Mouse (Mus musculus): ENCODE results near the gene Mrps27. TPM values are rescaled to one million over a fixed set of nuclear protein-coding genes. Genes with fewer than 3 reads are reported as not detected.

The Mrps27 gene
- polyA plus RNA-seq, 1 experiment from 2014 or later = 38.2 TPM

DNA sequence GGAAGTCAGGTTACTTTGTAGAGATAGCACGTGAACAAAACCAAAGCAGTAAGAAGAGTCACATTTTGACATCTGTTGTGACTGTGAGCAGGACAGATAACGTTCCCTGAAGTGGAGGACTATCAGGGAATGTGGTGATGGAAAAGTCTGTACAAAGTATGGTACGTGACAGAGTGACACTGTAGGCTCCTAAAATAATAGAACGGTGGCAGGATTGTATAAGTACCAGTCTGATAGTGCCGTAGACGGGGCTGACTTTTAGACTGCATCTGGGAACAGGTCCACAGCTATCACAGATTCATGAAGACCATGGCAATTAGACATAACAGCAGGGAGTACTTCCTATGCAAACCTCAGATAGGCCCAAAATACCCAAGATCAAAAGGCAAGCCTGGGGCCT, 3.1 kb upstream of the Mrps27 start:
- peaks cover 59% of the 10 kb centered on the region for H3K36me3 ChIP-seq (ENCODE audit: control insufficient read depth, insufficient read depth, low read length)

DNA sequence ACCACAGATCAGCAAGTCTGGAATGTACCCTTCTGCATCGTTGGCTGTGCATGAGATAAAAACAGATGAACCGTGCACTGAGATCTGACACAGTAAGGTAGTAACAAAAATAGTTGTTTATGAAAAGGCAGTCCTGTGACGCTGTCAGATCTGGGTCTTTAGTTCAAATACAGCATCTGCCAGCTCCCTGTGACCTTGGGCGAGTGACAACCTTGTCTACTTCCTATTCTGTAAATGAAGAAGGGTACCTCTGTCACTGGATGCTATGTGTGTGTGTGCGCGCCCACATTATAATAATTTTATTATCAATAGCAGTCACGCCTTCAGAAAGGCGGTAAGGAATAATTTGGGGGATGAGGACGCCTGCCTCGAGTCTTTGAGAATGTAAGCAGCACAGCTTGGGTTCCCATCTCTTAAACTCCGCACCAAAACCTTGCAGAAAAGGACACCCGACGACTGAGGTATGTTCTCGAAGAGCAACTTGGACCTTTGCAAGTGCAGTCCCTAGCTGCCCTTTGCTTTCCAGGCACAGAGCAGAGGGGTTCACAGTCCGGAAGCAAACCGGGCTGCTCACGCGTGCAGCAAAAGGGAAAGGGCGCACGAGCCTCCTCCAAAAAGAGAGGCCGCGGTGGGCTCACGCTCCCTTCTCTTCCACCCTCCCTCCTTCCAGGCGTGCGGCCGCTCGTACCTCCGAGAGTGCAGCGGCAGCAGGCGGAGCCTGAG, 549 bp upstream of the Mrps27 start:
- peak overlapping the region; percentile 77 for H3K9ac ChIP-seq (replicated peaks; ENCODE audit: low read length)
- H3K36me3 ChIP-seq (ENCODE audit: control insufficient read depth, insufficient read depth, low read length) = peaks cover 43% of the 10 kb centered on the region
- H3K4me3 ChIP-seq (replicated peaks; ENCODE audit: low read depth, low read length) = peak overlapping the region; percentile 88
- H3K4me2 ChIP-seq (ENCODE audit: low read length) = peak overlapping the region; percentile 82
- peak overlapping the region; percentile 90 for H3K27ac ChIP-seq (replicated peaks; ENCODE audit: low read depth, low read length)
- DNase-seq = no peak
- 3% methylated on average over 30 of the region's 30 CpGs for WGBS
- peak; percentile 79; the same call in 1 of the 2 replicates for ATAC-seq (ENCODE audit: low FRiP score, low TSS enrichment)
- peaks cover 11% of the 10 kb centered on the region for H3K4me1 ChIP-seq (ENCODE audit: control insufficient read depth, insufficient read depth, low read length)
- H3K27me3 ChIP-seq (ENCODE audit: control insufficient read depth, insufficient read depth, low read length) = no peaks in the 10 kb centered on the region
- H3K9me3 ChIP-seq (ENCODE audit: control insufficient read depth, low read length) = no peaks in the 10 kb centered on the region

More for the DNA sequence above, 3.1 kb upstream of the Mrps27 start:
- H3K4me1 ChIP-seq (ENCODE audit: control insufficient read depth, insufficient read depth, low read length) = peaks cover 11% of the 10 kb centered on the region
- no peaks in the 10 kb centered on the region for H3K9me3 ChIP-seq (ENCODE audit: control insufficient read depth, low read length)
- no peak overlapping the region for H3K4me3 ChIP-seq (replicated peaks; ENCODE audit: low read depth, low read length)
- no peak overlapping the region for H3K27ac ChIP-seq (replicated peaks; ENCODE audit: low read depth, low read length)
- DNase-seq = no peak
- no peak overlapping the region for H3K9ac ChIP-seq (replicated peaks; ENCODE audit: low read length)
- no peaks in the 10 kb centered on the region for H3K27me3 ChIP-seq (ENCODE audit: control insufficient read depth, insufficient read depth, low read length)
- ATAC-seq (ENCODE audit: low FRiP score, low TSS enrichment) = no peak
- H3K4me2 ChIP-seq (ENCODE audit: low read length) = no peak overlapping the region
- WGBS = 97% methylated on average over 6 of the region's 6 CpGs

DNA sequence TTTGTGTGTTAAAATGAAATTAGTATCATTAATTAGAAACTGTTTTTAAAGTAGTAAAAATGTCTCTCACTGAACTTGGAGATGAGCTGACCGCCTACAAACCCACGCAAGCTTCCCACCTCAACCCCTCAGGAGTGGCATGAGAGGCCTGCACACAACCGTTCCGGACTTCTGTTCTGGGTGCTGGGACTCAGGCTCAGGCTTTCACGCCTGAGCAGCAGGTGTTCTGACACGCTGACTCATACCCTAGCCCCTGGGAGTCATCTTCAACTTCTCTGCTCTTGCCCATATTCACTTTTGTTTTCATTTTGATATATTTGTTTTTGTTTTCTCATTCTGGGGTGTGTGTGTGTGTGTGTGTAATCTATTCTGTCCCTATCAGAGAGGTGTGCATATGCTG, 5.4 kb downstream of the Mrps27 start:
- no peak overlapping the region for H3K27ac ChIP-seq (replicated peaks; ENCODE audit: low read depth, low read length)
- H3K4me2 ChIP-seq (ENCODE audit: low read length) = no peak overlapping the region
- peaks cover 10% of the 10 kb centered on the region for H3K4me1 ChIP-seq (ENCODE audit: control insufficient read depth, insufficient read depth, low read length)
- DNase-seq (no peak), ATAC-seq (ENCODE audit: low FRiP score, low TSS enrichment) (no peak)
- WGBS = 93% methylated on average over 6 of the region's 6 CpGs
- H3K27me3 ChIP-seq (ENCODE audit: control insufficient read depth, insufficient read depth, low read length) = no peaks in the 10 kb centered on the region
- H3K9ac ChIP-seq (replicated peaks; ENCODE audit: low read length) = no peak overlapping the region
- H3K36me3 ChIP-seq (ENCODE audit: control insufficient read depth, insufficient read depth, low read length) = peaks cover 23% of the 10 kb centered on the region
- no peak overlapping the region for H3K4me3 ChIP-seq (replicated peaks; ENCODE audit: low read depth, low read length)
- no peaks in the 10 kb centered on the region for H3K9me3 ChIP-seq (ENCODE audit: control insufficient read depth, low read length)

GRCm38 (mm10) chr13:99351186-99351585, 6.6 kb downstream of the Mrps27 start:
- H3K36me3 ChIP-seq (ENCODE audit: control insufficient read depth, insufficient read depth, low read length) = peaks cover 23% of the 10 kb centered on the region
- no peaks in the 10 kb centered on the region for H3K9me3 ChIP-seq (ENCODE audit: control insufficient read depth, low read length)
- no peak overlapping the region for H3K4me3 ChIP-seq (replicated peaks; ENCODE audit: low read depth, low read length)
- H3K27me3 ChIP-seq (ENCODE audit: control insufficient read depth, insufficient read depth, low read length) = no peaks in the 10 kb centered on the region
- ATAC-seq (ENCODE audit: low FRiP score, low TSS enrichment) = no peak
- DNase-seq = no peak
- no peak overlapping the region for H3K4me2 ChIP-seq (ENCODE audit: low read length)
- 0 out of 2 replicates have a peak, but pooled peaks cover 4% of the 10 kb centered on the region for H3K4me1 ChIP-seq (ENCODE audit: control insufficient read depth, insufficient read depth, low read length)
- no peak overlapping the region for H3K27ac ChIP-seq (replicated peaks; ENCODE audit: low read depth, low read length)
- 86% methylated on average over 8 of the region's 8 CpGs for WGBS
- no peak overlapping the region for H3K9ac ChIP-seq (replicated peaks; ENCODE audit: low read length)

DNA sequence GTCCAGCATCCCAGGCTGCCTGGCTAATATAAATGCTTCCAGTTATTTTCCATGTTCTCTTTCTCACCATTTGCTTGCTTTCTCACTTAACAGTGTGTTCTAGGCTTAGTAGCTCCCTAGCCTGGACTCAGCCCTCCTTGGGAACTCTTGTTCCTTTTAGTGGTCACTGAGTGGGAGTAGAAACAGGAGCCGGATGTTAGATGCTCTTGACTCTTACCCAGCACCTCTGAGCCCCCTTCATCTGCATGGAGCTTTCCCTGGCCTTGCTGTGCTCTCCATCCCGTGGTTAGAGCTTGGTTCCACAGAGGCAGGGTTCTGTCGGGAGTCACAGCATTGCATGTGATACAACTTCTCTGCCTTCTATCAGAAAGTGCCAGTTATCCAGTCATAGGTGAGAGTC, 7.0 kb downstream of the Mrps27 start:
- DNase-seq = no peak
- no peak overlapping the region for H3K4me2 ChIP-seq (ENCODE audit: low read length)
- 93% methylated on average over 3 of the region's 3 CpGs for WGBS
- ATAC-seq (ENCODE audit: low FRiP score, low TSS enrichment) = no peak
- H3K9me3 ChIP-seq (ENCODE audit: control insufficient read depth, low read length) = no peaks in the 10 kb centered on the region
- H3K9ac ChIP-seq (replicated peaks; ENCODE audit: low read length) = no peak overlapping the region
- peaks cover 23% of the 10 kb centered on the region for H3K36me3 ChIP-seq (ENCODE audit: control insufficient read depth, insufficient read depth, low read length)
- H3K4me1 ChIP-seq (ENCODE audit: control insufficient read depth, insufficient read depth, low read length) = 0 out of 2 replicates have a peak, but pooled peaks cover 4% of the 10 kb centered on the region
- no peak overlapping the region for H3K4me3 ChIP-seq (replicated peaks; ENCODE audit: low read depth, low read length)
- H3K27me3 ChIP-seq (ENCODE audit: control insufficient read depth, insufficient read depth, low read length) = no peaks in the 10 kb centered on the region
- H3K27ac ChIP-seq (replicated peaks; ENCODE audit: low read depth, low read length) = no peak overlapping the region

- 12% methylated on average over 28 of the region's 28 CpGs for WGBS
These were observed 8.3 kb downstream of the Mrps27 start for GRCm38 (mm10) chr13:99352758-99353489.

DNA sequence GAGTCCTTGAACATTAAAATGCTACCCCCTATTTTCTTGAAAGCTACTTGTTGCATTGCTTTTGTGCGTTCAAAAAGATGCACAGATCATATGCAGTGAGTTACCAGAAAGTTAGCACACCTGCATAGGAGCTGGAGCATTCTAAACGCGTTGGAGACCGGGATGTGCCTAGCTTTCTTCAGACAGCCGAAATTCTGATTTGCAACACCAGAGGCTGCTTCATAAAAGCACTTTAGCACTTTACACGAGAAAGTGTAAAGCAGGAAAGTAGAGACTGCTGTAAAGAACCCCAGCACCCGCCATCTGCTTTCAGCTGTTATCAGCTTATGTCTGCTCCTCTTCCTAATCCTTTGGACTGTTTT, 8.9 kb downstream of the Mrps27 start:
- Histone ChIP-seq H3K27ac (replicated peaks; ENCODE audit: low read depth, low read length) (peak overlapping the region; percentile 77), H3K27me3 (ENCODE audit: control insufficient read depth, insufficient read depth, low read length) (no peaks in the 10 kb centered on the region), H3K9ac (replicated peaks; ENCODE audit: low read length) (peak overlapping the region; percentile 41; the same call in 1 of the 2 replicates), H3K36me3 (ENCODE audit: control insufficient read depth, insufficient read depth, low read length) (peaks cover 20% of the 10 kb centered on the region), H3K9me3 (ENCODE audit: control insufficient read depth, low read length) (no peaks in the 10 kb centered on the region), H3K4me1 (ENCODE audit: control insufficient read depth, insufficient read depth, low read length) (0 out of 2 replicates have a peak, but pooled peaks cover 4% of the 10 kb centered on the region), H3K4me2 (ENCODE audit: low read length) (peak overlapping the region; percentile 66), H3K4me3 (replicated peaks; ENCODE audit: low read depth, low read length) (peak overlapping the region; percentile 46)
- ATAC-seq (ENCODE audit: low FRiP score, low TSS enrichment) = no peak
- 6% methylated on average over 7 of the region's 7 CpGs for WGBS
- DNase-seq = no peak

More at GRCm38 (mm10) chr13:99352758-99353489, 8.3 kb downstream of the Mrps27 start:
- peak; percentile 98 for DNase-seq
- Histone ChIP-seq H3K27me3 (ENCODE audit: control insufficient read depth, insufficient read depth, low read length) (no peaks in the 10 kb centered on the region), H3K27ac (replicated peaks; ENCODE audit: low read depth, low read length) (peak overlapping the region; percentile 77; the same call in 1 of the 2 replicates), H3K4me2 (ENCODE audit: low read length) (peak overlapping the region; percentile 66), H3K4me3 (replicated peaks; ENCODE audit: low read depth, low read length) (peak overlapping the region; percentile 46), H3K9me3 (ENCODE audit: control insufficient read depth, low read length) (no peaks in the 10 kb centered on the region), H3K9ac (replicated peaks; ENCODE audit: low read length) (peak overlapping the region; percentile 41; the same call in 1 of the 2 replicates), H3K4me1 (ENCODE audit: control insufficient read depth, insufficient read depth, low read length) (0 out of 2 replicates have a peak, but pooled peaks cover 4% of the 10 kb centered on the region), H3K36me3 (ENCODE audit: control insufficient read depth, insufficient read depth, low read length) (peaks cover 23% of the 10 kb centered on the region)
- ATAC-seq (ENCODE audit: low FRiP score, low TSS enrichment) = peak; percentile 100

GRCm38 (mm10) chr13:99355072-99355471, 10.5 kb downstream of the Mrps27 start:
- no peak for ATAC-seq (ENCODE audit: low FRiP score, low TSS enrichment)
- 0 out of 2 replicates have a peak, but pooled peaks cover 4% of the 10 kb centered on the region for H3K4me1 ChIP-seq (ENCODE audit: control insufficient read depth, insufficient read depth, low read length)
- no peaks in the 10 kb centered on the region for H3K27me3 ChIP-seq (ENCODE audit: control insufficient read depth, insufficient read depth, low read length)
- H3K9ac ChIP-seq (replicated peaks; ENCODE audit: low read length) = no peak overlapping the region
- WGBS = 89% methylated on average over 6 of the region's 6 CpGs
- H3K27ac ChIP-seq (replicated peaks; ENCODE audit: low read depth, low read length) = no peak overlapping the region
- H3K9me3 ChIP-seq (ENCODE audit: control insufficient read depth, low read length) = no peaks in the 10 kb centered on the region
- H3K4me2 ChIP-seq (ENCODE audit: low read length) = no peak overlapping the region
- H3K4me3 ChIP-seq (replicated peaks; ENCODE audit: low read depth, low read length) = no peak overlapping the region
- peaks cover 18% of the 10 kb centered on the region for H3K36me3 ChIP-seq (ENCODE audit: control insufficient read depth, insufficient read depth, low read length)
- DNase-seq = no peak
